Mouse (Mus musculus) right cerebral cortex, adult 2 months (tissue): ENCODE measurements at regions not wholly inside any gene's neighbourhood (a gene's known extent, or its start where the extent isn't known, plus 50 kb on each side); places are given as distances from the start of the nearest gene placed in this dataset.

ENCODE experiments used
- DNase-seq, 2 experiments: peaks; one replicate each; pipeline ENCODE4 v3.0.0; 2021 to 2022; ENCODE audit warnings: low spot score in 2 of 2

DNA sequence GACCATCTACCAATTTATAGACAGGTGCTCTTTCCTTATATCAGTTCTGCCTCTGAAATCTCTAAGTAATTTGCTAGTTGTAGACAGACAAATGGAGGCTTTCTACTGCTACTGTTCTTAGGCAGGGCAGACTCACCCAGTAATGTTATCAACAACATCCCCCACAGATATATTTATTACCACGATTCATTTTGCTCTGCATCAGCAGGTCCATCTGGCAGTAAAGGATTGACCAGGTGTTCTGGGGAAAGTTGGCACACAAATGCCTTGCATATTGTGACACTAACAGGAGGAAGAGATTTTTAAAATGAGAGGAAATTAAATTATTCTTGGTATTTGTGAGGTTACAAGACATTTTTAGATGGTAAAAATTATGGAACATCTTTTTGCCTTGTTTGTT, 627.3 kb upstream of the Tmprss15 start:
- peak; percentile 35 to 44 for DNase-seq

DNA sequence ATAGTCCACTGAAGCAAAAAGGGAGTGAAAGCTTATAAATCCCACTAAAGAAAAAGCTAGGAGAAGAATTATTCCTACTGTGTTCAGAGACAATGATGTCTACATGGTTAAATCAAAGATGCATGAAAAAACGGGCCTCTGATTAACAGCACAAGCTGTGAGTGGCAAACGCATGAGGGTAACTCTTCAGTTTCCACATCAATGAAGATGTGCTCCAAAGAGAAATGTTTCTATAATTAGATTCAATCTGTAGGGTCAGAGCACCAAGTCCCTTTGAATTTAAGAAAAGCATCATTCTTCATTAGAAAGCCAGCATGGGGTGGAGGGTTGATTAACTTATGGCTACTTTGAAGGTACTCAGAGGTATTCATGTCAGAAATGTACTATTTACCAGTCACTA, 601.5 kb upstream of the Tmprss15 start:
- no peak for DNase-seq

DNA sequence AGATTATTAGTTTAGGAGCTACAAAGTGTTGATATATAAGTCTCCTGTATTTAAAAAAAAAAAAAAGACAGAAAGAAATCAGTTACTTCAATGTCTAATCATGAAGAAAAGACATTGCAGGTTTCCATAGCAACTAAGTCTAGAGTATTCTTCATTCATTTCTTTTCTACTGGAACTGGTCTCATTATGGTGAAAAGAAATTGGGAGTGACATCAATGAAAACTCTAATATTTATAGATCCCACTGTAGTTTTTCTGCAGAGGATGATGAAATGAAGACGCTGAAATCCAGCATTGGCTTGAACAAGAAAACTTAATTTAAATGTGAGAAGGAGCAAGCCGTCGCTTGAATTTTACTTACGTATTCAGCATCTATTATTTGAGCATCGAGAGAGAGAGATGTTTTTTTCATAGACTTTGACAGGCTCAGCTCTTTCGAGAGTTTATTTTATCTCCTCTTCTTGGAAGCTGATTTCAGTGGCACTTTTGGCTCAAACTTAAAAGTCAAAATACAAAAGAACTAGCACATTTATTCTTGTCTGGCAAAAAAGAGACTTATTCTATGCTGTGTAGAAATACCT, 560.4 kb upstream of the Tmprss15 start:
- DNase-seq: no peak

DNA sequence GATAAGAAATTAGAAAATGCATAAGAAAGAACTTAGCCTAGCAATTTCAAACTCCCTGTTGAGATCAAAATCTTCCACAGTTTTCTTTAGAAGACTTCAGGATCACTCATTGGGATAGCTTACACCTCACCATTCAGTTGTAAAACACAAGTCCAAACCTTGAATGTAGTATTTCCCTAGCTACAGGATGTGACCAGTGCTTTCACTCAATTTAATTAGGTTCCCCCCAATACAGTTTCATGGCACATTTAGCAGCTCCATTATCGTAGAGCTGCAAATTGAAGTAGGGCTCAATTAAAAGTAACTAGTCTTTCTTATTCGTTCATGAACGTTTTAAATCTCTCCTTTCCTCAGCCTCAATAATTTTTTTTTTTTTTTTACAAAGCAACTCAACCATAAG, 550.0 kb upstream of the Tmprss15 start:
- no peak for DNase-seq

DNA sequence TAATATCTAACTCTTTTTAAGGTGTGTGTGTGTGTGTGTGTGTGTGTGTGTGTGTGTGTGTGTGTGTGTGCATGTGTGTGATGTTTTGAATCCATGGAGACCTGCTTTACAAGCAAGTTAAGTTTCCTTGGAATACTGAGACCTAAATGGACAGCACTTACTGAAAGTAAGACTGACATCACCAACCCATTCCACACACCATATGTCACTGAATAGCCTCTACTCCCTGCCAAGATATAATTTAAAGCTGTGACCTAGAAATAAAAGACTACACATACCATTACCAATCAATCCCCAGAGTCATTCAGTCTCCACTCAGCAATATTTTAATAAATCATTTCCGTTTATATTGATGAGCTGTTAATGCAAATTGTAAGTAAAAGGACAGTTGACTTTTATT, 536.2 kb upstream of the Tmprss15 start:
- no peak for DNase-seq

DNA sequence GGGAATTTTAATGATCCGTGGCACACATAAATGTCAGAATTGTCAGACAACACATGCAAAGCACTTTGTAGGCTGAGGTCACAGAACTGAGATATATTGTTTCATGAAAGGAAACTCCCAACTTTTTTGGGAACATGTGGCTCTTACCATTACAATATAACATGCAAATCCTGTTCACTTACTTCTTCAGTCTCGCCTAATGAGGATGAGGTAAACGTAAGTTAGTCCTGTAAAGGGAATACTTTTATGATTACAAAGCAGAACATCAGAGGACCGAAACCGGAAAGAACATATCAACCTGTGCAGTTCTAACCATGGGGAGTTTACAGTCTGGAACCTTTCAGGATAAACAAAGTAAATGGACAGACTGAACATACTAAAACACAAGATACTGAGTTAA, 520.1 kb upstream of the Tmprss15 start:
- DNase-seq: no peak

DNA sequence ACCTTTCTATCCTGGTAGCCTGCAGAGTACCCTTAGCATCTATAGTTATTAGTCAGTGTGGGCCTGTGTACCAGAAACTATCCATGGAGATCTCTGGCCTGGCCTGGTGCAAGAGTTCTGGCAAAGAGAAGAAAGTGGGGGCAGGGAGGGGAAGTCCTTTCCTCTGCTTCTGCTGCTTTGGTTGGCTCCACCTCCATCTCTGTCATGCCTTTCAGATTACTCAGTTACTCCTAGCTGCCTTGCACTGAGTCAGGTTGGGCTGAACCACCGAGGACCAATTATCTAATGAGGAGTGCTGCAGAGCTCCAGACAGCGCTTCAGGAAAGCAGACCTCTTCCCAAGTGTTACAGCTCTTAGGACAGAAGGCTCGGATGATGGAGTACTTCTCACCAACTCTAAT, 500.0 kb upstream of the Tmprss15 start:
- DNase-seq: no peak

DNA sequence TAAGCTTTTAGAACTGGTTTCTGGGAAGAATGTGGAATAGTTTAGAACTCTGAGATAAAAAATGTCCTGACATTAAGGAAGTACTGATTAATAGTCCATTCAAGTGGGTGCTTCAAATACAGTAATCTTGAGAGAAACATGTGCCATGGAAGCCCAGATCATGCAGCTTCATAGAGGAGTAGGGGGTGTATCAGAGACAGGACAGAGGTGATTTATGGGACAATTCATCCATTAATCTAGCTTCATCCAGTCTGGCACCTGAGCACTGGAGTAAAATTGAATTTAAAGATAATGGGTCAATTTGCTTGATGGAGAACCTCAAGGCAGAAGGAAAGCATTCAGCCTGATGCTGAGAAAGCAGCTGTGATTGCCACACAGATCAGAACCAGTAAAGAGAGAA, 494.8 kb upstream of the Tmprss15 start:
- no peak for DNase-seq

DNA sequence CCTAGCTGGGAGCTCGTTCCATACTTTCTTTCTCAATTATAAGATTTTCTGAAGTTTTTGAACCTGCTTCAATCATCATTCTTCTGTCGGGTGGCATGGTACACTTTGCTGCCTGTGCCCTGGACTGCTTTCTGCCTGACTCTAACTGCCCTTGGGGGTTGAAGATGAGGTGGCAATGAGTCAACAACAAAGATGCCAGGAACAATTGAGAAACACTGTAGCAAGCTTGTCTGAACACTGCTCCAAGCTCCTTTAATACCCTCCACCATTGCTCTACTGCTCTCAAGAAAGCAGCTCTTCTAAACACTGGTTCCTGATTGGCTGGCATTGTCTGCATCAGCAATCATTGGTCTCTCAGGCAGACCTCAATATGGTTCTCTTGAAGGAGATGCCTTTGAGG, 480.0 kb upstream of the Tmprss15 start:
- DNase-seq: no peak

DNA sequence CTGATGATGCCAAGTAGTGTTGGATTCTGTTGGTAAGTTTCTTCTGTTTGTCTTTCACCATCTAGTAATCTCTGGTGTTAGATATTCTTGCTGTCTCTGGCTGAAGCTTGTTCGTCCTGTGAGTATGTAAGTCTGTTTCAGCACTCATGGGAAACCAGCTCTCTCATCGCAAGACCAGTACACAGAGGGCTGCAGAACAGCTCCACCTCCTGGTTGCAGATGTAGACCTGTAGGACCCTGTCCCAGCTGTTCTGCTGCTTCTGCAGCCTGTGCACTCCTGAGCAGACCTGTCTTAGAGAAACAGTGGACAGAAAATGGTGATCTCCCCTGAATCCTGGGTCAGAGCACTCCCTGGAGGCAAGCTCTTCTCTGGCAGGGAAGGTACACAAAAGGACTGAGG, 443.5 kb upstream of the Tmprss15 start:
- DNase-seq: no peak

DNA sequence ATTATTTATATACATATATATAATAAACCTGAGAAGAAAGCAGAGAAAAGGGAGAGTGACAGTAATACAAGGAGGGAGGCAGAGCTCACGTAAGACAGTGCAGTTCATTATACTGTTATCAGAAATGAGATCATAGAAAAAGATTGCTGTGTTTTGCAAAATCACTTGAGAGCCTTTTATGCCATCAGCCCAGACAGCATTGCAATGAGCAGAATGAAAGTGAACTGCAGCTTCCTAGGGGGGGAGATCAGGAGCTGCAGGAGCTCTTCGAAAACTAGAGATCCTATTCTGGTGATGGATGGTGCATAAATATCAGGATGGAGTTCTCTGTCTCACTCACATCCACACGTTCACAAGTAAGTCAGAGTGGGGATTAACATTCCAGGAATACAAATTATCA, 401.6 kb upstream of the Tmprss15 start:
- peak in 1 of 2 experiments; percentile 3 for DNase-seq

DNA sequence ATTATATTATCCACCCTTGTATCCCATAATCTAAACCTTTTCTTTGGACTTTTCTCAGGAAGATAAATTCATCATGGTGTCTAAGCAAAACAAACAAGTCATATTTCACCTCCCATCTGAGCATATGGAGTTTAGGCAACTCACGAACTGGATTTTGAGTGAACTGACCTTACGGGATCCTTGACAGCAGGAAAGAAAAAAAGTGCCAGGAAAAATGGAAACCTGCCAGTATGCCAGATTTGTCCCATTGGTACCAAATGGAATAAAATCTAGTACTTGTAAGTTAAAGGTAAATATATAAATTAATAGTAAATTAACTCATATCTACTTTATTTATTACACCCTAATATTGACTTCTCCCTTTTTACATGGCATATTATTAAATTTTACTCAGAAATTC, 360.0 kb upstream of the Tmprss15 start:
- no peak for DNase-seq

DNA sequence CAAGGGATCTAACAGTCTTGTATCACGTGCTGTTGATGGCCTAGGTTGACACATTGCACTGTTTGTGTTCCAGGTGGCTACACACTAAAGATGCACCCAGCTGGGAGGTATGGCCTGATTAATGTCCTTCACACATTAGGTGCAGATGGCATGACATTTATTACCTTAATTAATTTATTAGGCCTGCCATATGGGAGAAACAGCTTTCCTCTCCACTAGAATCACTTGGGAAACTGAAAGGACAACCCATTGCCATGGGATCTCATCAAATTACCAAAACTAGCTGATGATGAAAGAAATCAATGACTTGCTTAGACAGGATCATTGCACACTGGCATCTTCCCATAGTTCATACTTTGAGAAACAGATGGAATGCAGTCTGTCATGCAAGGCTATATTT, 358.8 kb upstream of the Tmprss15 start:
- DNase-seq: no peak

DNA sequence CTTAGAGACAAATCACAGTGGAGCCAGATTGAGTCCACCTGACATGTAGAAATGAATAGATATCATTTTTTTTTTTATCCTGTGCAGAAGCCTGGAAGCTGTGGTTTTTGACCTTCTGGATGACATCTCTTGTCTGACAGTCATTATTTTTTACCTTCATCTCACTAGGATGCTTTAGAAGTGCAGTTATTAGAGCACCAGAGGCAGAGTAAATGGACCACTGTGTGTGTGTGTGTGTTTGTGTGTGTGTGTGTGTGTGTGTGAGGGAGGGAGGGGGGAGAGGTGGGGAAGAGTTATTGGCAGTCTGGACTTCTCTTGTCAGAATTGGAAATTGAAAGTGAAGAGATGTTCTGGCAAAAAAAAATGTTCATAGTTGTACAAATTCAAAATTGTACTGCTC, 316.5 kb upstream of the Tmprss15 start:
- DNase-seq: no peak

DNA sequence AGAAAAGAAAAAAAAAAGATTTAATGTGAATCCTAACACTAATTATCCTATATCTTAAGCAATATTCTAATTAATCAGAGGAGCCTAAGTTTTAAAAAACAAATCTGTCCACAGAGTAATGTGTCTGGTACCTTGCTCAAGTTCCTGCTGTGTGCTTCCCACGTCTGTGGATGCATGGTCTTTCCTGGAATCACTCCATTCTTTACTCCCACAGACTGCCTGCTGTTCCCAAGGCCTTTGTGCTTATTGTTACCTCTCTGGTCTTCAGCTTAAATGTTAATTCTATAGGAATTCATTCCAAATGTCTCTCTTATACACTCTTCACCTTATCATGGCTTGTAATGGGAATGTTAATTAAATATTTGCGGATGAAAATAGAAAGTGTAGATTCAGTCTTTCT, 315.3 kb upstream of the Tmprss15 start:
- DNase-seq: peak; percentile 18 to 29

DNA sequence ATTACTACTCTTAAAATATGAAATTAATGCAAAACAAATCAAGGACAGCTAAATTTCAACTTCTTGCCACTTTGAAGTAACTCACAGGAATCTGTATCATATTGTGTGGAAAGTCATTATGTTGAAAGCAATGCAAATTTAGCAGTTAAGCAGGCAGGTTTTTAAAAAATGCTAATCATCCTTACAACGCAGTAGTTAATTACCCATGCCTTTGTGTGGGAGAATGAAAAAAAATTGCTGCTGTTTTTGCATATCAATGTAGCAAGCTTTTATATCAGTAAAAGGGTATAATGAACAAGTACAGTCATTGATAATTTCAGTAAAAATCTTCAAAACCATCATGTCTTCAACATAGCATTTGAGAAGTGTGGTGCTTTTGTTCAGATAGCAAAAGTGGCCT, 313.2 kb upstream of the Tmprss15 start:
- DNase-seq: no peak

DNA sequence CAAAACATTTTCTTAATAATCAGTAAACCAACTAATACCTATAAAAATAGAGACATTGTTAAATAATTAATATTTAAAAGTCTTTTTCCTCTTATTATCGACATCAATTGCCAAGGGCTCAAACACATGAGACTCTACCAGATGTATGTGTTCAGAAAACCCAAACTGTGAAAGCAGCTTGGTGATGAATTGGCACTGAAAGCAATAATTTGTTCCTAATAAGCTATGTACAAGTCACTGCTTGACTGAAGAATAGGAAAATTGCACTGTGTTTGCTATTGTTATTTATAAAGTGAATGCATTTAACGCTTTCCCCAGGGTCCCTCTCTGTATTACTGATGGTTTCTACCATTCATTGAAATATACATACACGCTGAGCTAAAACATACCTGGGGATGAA, 309.2 kb upstream of the Tmprss15 start:
- DNase-seq: no peak

DNA sequence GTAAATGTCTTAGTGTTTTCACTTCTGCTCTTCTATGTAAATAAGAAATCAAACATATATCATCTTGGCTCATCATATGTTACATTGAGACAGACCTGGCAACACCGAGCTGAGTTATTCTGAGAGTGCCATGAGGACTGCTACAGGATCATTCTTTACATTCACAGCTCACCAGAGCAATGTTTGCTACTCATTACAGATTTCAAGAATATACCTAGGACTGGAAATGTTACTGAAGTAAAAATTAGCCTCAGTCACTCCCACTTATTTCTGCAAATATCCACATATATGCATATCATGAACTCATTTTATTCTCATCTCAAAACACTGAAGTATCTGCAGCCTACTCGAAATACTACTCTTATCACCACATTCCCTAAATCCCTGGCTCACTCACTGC, 307.6 kb upstream of the Tmprss15 start:
- no peak for DNase-seq

DNA sequence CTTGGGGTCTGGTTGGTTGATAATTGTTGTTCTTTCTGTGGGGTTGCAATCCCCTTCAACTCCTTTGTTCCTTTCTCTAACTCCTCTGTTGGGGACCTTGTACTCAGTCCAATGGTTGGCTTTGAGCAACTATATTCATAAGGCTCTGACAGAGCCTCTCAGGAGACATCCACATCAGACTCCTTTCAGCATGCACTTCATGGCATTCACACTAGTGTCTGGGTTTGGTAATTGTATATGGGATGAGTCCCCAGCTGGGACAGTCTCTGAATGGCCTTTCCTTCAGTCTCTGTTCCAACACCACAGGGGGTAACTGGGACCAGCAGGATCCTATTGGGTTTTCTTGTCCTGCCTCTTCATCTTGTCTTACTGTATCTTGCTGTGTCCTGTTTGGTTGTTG, 303.5 kb upstream of the Tmprss15 start:
- DNase-seq: no peak

DNA sequence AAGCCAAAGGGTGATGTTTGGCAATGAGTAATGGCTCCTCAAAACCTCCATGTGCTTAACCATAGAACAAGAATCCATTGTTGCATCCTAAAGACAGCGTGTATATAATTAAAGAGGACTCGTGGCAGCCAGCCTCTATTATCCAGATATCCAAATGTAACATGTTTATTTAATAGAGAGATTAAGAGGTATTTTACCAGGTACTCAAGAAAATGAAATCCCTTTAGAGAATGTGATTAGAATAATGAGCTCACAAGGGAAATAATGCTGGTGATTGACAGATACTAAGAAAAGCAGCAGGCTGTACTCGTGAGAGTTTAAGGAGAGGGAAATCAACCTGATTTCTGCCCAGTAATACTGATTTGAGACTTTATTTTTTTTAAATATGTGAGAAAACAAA, 295.5 kb upstream of the Tmprss15 start:
- DNase-seq: no peak

DNA sequence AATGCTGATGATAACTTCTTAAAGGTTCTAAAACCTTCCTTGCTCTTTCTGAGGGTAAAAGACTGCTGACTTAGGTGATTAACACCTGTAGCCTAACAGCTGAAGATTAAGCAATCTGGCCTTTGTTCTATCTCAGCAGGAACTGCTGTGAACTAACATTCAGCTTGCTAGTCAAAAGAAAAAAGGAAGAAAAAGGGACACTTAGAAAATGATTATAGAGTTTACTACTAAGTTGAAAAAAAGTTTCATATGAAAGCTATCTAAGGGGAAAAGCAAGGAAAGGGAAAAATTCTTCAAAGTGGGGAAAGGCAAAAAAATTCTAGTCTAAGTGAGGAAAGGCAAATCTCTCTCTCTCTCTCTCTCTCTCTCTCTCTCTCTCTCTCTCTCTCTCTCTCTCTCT, 259.2 kb upstream of the Tmprss15 start:
- DNase-seq: no peak

DNA sequence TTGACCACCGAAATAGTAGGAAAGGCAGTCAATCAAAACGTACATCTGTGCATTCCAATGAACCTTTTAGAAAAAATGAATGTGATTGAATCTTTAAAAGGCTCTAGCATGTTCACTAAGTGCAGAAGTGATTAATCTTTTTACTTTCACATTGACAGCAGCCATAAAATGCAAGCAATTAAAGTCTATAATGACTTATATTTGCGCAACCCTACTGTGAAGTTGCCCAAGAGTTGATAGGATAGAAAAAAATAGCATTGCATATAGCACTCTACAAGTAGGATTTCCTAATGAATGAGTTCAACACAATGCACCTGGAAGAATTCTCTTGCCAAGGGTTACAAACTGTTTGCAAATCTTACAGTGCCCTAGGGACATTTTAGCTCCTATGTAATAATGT, 251.6 kb upstream of the Tmprss15 start:
- no peak for DNase-seq

DNA sequence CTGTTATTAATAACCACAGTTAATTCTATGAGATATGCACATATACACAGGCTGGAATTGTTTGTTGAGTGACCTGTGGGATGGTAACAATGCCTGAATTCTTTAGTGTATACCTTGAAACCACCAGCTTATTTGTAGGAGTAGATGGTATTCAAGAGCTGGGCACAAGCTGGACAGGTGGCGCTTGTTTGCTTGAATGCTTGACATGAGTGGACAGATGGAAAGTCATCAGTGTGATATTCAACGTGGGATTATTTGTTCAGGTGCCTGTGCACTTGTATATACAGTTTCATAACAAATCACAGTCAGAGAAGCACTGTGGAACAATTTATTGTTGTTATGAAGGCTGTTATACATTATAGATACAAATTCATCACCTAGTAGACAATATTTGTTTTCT, 245.5 kb upstream of the Tmprss15 start:
- no peak for DNase-seq

DNA sequence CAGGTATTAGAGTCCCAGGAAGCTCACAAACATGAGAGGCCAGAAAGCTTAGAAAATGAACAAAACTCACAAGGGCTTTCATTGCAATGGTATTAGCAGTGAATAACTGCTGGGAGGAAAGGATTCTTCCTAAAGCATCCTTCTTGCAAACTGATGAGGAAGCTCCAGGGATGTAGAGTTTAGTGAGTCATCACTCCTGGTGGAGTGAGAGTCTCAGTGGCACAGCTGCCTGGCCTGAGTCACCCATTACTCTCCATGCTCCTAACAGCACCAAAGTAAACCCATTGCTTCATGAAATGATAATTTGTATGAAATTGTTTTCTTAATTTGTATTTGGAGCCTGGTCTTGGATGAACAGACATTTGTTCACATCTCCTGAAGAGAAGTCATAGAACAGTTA, 245.1 kb upstream of the Tmprss15 start:
- no peak for DNase-seq

DNA sequence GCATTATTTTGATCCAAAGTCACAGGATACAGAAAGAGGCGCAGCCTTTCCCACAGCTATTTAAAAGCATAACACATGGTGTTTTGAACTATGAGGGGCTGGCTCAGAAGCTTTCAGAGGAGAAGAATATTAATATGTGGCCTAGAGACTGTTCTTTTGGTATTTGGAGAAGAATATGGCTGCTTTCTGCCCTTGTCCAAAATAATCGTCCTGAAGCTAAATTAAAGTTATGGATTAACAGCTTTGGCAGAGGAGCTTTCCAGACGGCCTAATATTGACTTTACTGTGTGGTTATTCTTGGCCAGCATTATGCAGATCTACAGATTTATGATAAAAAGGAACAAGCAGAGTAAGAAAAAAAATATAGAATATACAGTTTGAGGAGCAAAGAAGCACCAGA, 222.4 kb upstream of the Tmprss15 start:
- DNase-seq: no peak
